Mouse (Mus musculus) midbrain, embryonic 15.5 days (tissue): ENCODE data around the gene Igf2bp3. TPM values are rescaled to one million over a fixed set of nuclear protein-coding genes. Genes with fewer than 3 reads are reported as not detected.

Experiments used
- ATAC-seq: fragments of 200-750 bp; cut with Nextera tagmentation; replicated peaks from 2 replicates; pipeline ENCODE4 v1.8.0; 2017; ENCODE audit warnings: moderate TSS enrichment
- H3K27ac ChIP-seq: fragments of 300-500 bp; sonication (generic); 2 replicates; pipeline ENCODE4 v1.5.1; 2015; ENCODE audit warnings: mild to moderate bottlenecking, inconsistent platforms
- H3K27me3 ChIP-seq: fragments of 300-500 bp; sonication (generic); replicated peaks from 2 replicates; pipeline ENCODE4 v1.6.1; 2015; ENCODE audit warnings: inconsistent platforms
- H3K36me3 ChIP-seq: fragments of 300-500 bp; sonication (generic); replicated peaks from 2 replicates; pipeline ENCODE4 v1.6.1; 2015; ENCODE audit warnings: inconsistent platforms
- H3K4me1 ChIP-seq: fragments of 300-500 bp; sonication (generic); 2 replicates; pipeline ENCODE4 v1.6.1; 2015; ENCODE audit warnings: inconsistent platforms
- H3K4me2 ChIP-seq: fragments of 300-500 bp; sonication (generic); 2 replicates; pipeline ENCODE4 v1.6.1; 2015; ENCODE audit warnings: inconsistent platforms, mild to moderate bottlenecking, moderate library complexity
- H3K4me3 ChIP-seq: fragments of 300-500 bp; sonication (generic); 2 replicates; pipeline ENCODE4 v1.5.1; 2015; ENCODE audit warnings: mild to moderate bottlenecking, inconsistent platforms
- H3K9ac ChIP-seq: fragments of 300-500 bp; sonication (generic); 2 replicates; pipeline ENCODE4 v1.6.1; 2015; ENCODE audit warnings: mild to moderate bottlenecking, inconsistent platforms
- H3K9me3 ChIP-seq: fragments of 300-500 bp; sonication (generic); 2 replicates; pipeline ENCODE4 v1.6.1; 2016; ENCODE audit warnings: inconsistent platforms
- WGBS: fragments of 180-500 bp; shearing (Covaris S2); methylation state at CpG from one replicate; pipeline ENCODE4 v1.1.7; 2015; ENCODE audit warnings: mixed read lengths; 5-methylcytosine and 5-hydroxymethylcytosine counted together
- polyA plus RNA-seq: library from polyadenylated mRNA; unstranded; fragments of >200 nt; fragmentation: Nextera tagmentation; extraction: Ambion mirVana; gene quantifications from 2 replicates; pipeline ENCODE4 v1.2.1, GENCODE M21; 2015

Gene Igf2bp3
- polyA plus RNA-seq, 1 experiment from 2014 or later: 26.9 TPM

GRCm38 (mm10) chr6:49165101-49165500 lies 49.7 kb downstream of the Igf2bp3 start:
- Histone ChIP-seq H3K36me3 (no peaks in the 10 kb centered on the region), H3K4me3 (no peak overlapping the region), H3K27me3 (no peaks in the 10 kb centered on the region), H3K27ac (no peak overlapping the region), H3K4me2 (no peak overlapping the region), H3K9me3 (no peaks in the 10 kb centered on the region), H3K4me1 (0 out of 2 replicates have a peak, but pooled peaks cover 6% of the 10 kb centered on the region), H3K9ac (no peak overlapping the region)
- no peak for ATAC-seq
- WGBS: 15% methylated on average over 6 of the region's 6 CpGs

- Histone ChIP-seq H3K4me1 (0 out of 2 replicates have a peak, but pooled peaks cover 6% of the 10 kb centered on the region), H3K36me3 (no peaks in the 10 kb centered on the region), H3K4me3 (no peak overlapping the region), H3K9ac (no peak overlapping the region), H3K9me3 (no peaks in the 10 kb centered on the region), H3K27me3 (no peaks in the 10 kb centered on the region), H3K4me2 (no peak overlapping the region), H3K27ac (no peak overlapping the region)
- 59% methylated on average over 11 of the region's 11 CpGs for WGBS
- ATAC-seq: no peak
Measured at GRCm38 (mm10) chr6:49164701-49165100, 50.1 kb downstream of the Igf2bp3 start.

GRCm38 (mm10) chr6:49159971-49160370 lies 54.8 kb downstream of the Igf2bp3 start:
- H3K27ac ChIP-seq: no peak overlapping the region
- H3K4me1 ChIP-seq: 0 out of 2 replicates have a peak, but pooled peaks cover 3% of the 10 kb centered on the region
- H3K27me3 ChIP-seq: no peaks in the 10 kb centered on the region
- 71% methylated on average over 2 of the region's 2 CpGs for WGBS
- no peaks in the 10 kb centered on the region for H3K9me3 ChIP-seq
- no peak overlapping the region for H3K4me3 ChIP-seq
- H3K4me2 ChIP-seq: no peak overlapping the region
- no peaks in the 10 kb centered on the region for H3K36me3 ChIP-seq
- no peak overlapping the region for H3K9ac ChIP-seq
- ATAC-seq: no peak

GRCm38 (mm10) chr6:49156826-49157175 lies 58.0 kb downstream of the Igf2bp3 start:
- 88% methylated on average over 3 of the region's 3 CpGs for WGBS
- no peak overlapping the region for H3K4me3 ChIP-seq
- no peak overlapping the region for H3K4me2 ChIP-seq
- no peak overlapping the region for H3K9ac ChIP-seq
- H3K36me3 ChIP-seq: no peaks in the 10 kb centered on the region
- H3K27me3 ChIP-seq: no peaks in the 10 kb centered on the region
- H3K9me3 ChIP-seq: no peaks in the 10 kb centered on the region
- peaks cover 3% of the 10 kb centered on the region; the same call in 1 of the 2 replicates for H3K4me1 ChIP-seq
- no peak overlapping the region for H3K27ac ChIP-seq
- ATAC-seq: no peak

GRCm38 (mm10) chr6:49156170-49156825 lies 58.5 kb downstream of the Igf2bp3 start:
- no peak overlapping the region for H3K4me2 ChIP-seq
- H3K27me3 ChIP-seq: no peaks in the 10 kb centered on the region
- H3K4me3 ChIP-seq: no peak overlapping the region
- no peak overlapping the region for H3K9ac ChIP-seq
- no peak for ATAC-seq
- no peaks in the 10 kb centered on the region for H3K9me3 ChIP-seq
- WGBS: 76% methylated on average over 5 of the region's 5 CpGs
- peaks cover 7% of the 10 kb centered on the region; the same call in 1 of the 2 replicates for H3K4me1 ChIP-seq
- no peak overlapping the region for H3K27ac ChIP-seq
- no peaks in the 10 kb centered on the region for H3K36me3 ChIP-seq

GRCm38 (mm10) chr6:49151465-49151864 lies 63.3 kb downstream of the Igf2bp3 start:
- peak; percentile 54; the same call in 1 of the 2 replicates for ATAC-seq
- H3K4me3 ChIP-seq: no peak overlapping the region

GRCm38 (mm10) chr6:49150349-49151229 lies 64.2 kb downstream of the Igf2bp3 start:
- Histone ChIP-seq H3K36me3 (no peaks in the 10 kb centered on the region), H3K4me1 (peaks cover 7% of the 10 kb centered on the region; the same call in 1 of the 2 replicates), H3K9ac (no peak overlapping the region), H3K4me3 (no peak overlapping the region), H3K27me3 (no peaks in the 10 kb centered on the region), H3K4me2 (no peak overlapping the region), H3K9me3 (no peaks in the 10 kb centered on the region), H3K27ac (no peak overlapping the region)
- WGBS: 79% methylated on average over 9 of the region's 9 CpGs
- ATAC-seq: no peak

More at GRCm38 (mm10) chr6:49151465-49151864, 63.3 kb downstream of the Igf2bp3 start:
- Histone ChIP-seq H3K27me3 (no peaks in the 10 kb centered on the region), H3K27ac (no peak overlapping the region), H3K36me3 (no peaks in the 10 kb centered on the region), H3K4me2 (no peak overlapping the region), H3K9me3 (no peaks in the 10 kb centered on the region), H3K4me1 (peaks cover 7% of the 10 kb centered on the region; the same call in 1 of the 2 replicates), H3K9ac (no peak overlapping the region)
- WGBS: 39% methylated on average over 4 of the region's 4 CpGs

GRCm38 (mm10) chr6:49149202-49149930 lies 65.4 kb downstream of the Igf2bp3 start:
- Histone ChIP-seq H3K27me3 (no peaks in the 10 kb centered on the region), H3K4me3 (no peak overlapping the region), H3K4me1 (peaks cover 7% of the 10 kb centered on the region; the same call in 1 of the 2 replicates), H3K9ac (no peak overlapping the region), H3K27ac (no peak overlapping the region), H3K9me3 (no peaks in the 10 kb centered on the region), H3K36me3 (no peaks in the 10 kb centered on the region), H3K4me2 (no peak overlapping the region)
- 75% methylated on average over 5 of the region's 5 CpGs for WGBS
- no peak for ATAC-seq

GRCm38 (mm10) chr6:49148781-49149180 lies 66.0 kb downstream of the Igf2bp3 start:
- no peak overlapping the region for H3K4me2 ChIP-seq
- no peak overlapping the region for H3K9ac ChIP-seq
- H3K9me3 ChIP-seq: no peaks in the 10 kb centered on the region
- no peak for ATAC-seq
- H3K27me3 ChIP-seq: no peaks in the 10 kb centered on the region
- H3K36me3 ChIP-seq: no peaks in the 10 kb centered on the region
- peaks cover 7% of the 10 kb centered on the region; the same call in 1 of the 2 replicates for H3K4me1 ChIP-seq
- no peak overlapping the region for H3K4me3 ChIP-seq
- WGBS: 73% methylated on average over 4 of the region's 4 CpGs
- no peak overlapping the region for H3K27ac ChIP-seq

- Histone ChIP-seq H3K9ac (no peak overlapping the region), H3K9me3 (no peaks in the 10 kb centered on the region), H3K27me3 (no peaks in the 10 kb centered on the region), H3K4me3 (no peak overlapping the region), H3K4me2 (no peak overlapping the region), H3K36me3 (no peaks in the 10 kb centered on the region), H3K4me1 (peaks cover 7% of the 10 kb centered on the region; the same call in 1 of the 2 replicates), H3K27ac (no peak overlapping the region)
- ATAC-seq: no peak
- WGBS: 92% methylated on average over 7 of the region's 7 CpGs
Measured at GRCm38 (mm10) chr6:49148368-49148767, 66.4 kb downstream of the Igf2bp3 start.

- no peak overlapping the region for H3K9ac ChIP-seq
- no peak overlapping the region for H3K27ac ChIP-seq
- 61% methylated on average over 2 of the region's 2 CpGs for WGBS
- no peak overlapping the region for H3K4me3 ChIP-seq
- H3K36me3 ChIP-seq: no peaks in the 10 kb centered on the region
- H3K4me1 ChIP-seq: peaks cover under 1% of the 10 kb centered on the region; the same call in 1 of the 2 replicates
- H3K9me3 ChIP-seq: no peaks in the 10 kb centered on the region
- no peaks in the 10 kb centered on the region for H3K27me3 ChIP-seq
- no peak for ATAC-seq
- no peak overlapping the region for H3K4me2 ChIP-seq
Measured at GRCm38 (mm10) chr6:49146461-49146860, 68.3 kb downstream of the Igf2bp3 start.

GRCm38 (mm10) chr6:49142428-49142827 lies 72.3 kb downstream of the Igf2bp3 start:
- Histone ChIP-seq H3K4me1 (no peaks in the 10 kb centered on the region), H3K36me3 (no peaks in the 10 kb centered on the region), H3K9me3 (no peaks in the 10 kb centered on the region), H3K4me3 (no peak overlapping the region), H3K4me2 (no peak overlapping the region), H3K27me3 (no peaks in the 10 kb centered on the region), H3K9ac (no peak overlapping the region), H3K27ac (no peak overlapping the region)
- ATAC-seq: no peak
- WGBS: 87% methylated on average over 9 of the region's 9 CpGs
